Mouse (Mus musculus) embryo, embryonic 10 days (tissue): ENCODE measurements around the gene Banp.
A peak's percentile ranks its signal among the peaks of the same experiment; 100 is the strongest.

Experiments
- DNase-seq: peaks from one replicate; pipeline ENCODE4 v3.0.0-alpha.2; 2015; ENCODE audit warnings: low spot score

Banp gene

GRCm38 (mm10) chr8:122018046-122018831 lies 68.7 kb downstream of the Banp start:
- peak; percentile 59 for DNase-seq

DNA sequence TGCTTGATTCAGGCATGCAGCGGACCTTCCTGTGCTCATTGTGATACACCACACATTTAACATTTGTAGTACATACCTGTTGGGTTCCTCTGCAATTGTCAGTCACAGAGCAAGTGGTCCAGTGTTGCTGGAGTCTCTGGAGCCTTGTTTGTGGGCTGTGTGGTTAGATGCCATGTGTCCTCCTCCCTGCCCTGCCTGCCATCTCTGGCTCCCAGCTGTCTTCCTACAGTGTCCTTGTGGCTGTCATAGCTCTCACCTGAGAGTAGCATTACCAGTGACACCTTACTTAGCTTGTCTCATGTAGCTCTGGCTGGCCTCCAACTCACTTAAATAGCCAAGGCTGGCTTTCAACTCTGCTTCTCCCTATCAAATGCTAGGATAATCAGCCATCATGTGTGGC lies 69.6 kb downstream of the Banp start:
- no peak for DNase-seq

DNA sequence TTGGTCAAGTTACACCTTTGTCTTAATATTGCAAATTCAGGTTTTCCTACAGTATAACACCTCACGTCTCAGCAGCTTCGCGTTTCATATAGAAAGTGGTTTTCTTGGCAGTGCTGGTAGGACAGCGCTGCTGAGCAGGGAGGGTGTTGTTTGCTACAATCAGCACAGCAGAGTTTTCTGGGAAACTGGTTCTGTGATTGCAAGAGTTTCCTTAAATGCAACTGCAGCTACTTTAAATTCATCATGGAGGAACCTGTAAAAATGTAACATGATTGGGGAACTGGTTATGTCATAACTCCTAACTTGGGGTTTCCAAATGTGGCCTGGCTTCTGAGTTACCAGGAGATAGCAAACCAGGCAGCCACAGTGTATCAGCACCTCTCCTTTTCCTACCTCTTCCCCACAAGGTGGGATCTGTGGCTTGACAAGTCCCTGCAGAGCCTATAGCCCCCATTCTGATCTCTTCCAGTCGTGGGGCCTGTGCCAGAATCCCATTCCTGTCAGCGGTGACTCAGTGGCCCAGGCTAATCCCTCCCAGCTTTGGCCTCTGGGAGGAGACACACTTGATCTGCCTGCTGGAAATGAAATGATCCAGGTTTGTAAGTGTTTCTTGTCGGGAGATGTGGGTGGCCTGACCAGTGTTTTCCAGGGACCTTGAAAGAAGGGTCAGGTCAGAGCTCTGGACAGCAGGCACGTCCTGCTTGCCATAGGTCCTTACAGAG lies 70.7 kb downstream of the Banp start:
- no peak for DNase-seq

GRCm38 (mm10) chr8:122021725-122022124 lies 72.2 kb downstream of the Banp start:
- no peak for DNase-seq

DNA sequence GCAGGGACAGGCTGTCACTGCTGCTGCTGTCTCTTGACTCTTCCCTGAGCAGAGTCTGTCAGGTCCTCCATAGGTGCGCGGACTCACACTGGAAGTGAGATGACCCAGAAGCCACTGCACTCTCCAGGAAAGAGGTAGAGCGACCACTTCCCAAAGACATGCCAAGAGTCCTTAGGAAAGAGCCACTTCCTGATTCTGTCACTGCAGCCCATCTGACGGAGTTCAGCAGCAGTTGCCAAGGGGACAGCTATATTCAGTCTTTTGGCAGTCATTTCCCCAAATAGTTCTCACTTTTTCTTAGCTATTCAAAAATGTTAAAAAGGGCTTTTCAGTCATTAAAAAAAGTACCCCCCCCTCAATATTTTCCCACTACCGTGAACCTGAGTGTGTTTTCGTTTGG lies 72.7 kb downstream of the Banp start:
- DNase-seq: no peak

DNA sequence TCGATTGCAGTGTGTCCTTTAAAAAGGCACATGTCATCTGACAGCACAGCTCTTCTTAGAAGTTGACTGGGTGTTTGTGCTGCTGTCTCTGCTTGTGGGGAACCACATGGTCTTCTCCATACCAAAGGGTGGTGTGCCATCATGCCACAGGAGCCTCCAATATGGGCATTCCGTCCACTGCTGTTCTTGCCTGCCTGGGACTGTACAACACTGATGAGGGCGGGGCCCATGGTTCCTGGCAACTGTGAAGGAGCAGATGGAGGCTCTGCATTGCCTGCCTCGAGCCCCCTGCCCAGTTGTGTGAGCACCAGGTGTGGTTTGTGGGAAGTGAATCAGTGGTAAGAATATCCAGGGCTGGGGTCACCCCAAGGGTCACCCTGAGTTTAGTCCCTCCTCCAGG lies 73.2 kb downstream of the Banp start:
- DNase-seq: no peak

GRCm38 (mm10) chr8:122025546-122025945 lies 76.0 kb downstream of the Banp start:
- no peak for DNase-seq

GRCm38 (mm10) chr8:122028116-122028515 lies 78.6 kb downstream of the Banp start:
- DNase-seq: no peak

GRCm38 (mm10) chr8:122030965-122031364 lies 81.4 kb downstream of the Banp start:
- no peak for DNase-seq

- peak; percentile 55 for DNase-seq
Observed at GRCm38 (mm10) chr8:122032741-122033140, 83.2 kb downstream of the Banp start.

- DNase-seq: no peak
Observed at GRCm38 (mm10) chr8:122035543-122035942, 86.0 kb downstream of the Banp start.

- DNase-seq: no peak
Observed at GRCm38 (mm10) chr8:122036325-122036724, 86.8 kb downstream of the Banp start.

- no peak for DNase-seq
Observed at GRCm38 (mm10) chr8:122037279-122037678, 87.7 kb downstream of the Banp start.

GRCm38 (mm10) chr8:122038076-122038475 lies 88.5 kb downstream of the Banp start:
- DNase-seq: no peak

DNA sequence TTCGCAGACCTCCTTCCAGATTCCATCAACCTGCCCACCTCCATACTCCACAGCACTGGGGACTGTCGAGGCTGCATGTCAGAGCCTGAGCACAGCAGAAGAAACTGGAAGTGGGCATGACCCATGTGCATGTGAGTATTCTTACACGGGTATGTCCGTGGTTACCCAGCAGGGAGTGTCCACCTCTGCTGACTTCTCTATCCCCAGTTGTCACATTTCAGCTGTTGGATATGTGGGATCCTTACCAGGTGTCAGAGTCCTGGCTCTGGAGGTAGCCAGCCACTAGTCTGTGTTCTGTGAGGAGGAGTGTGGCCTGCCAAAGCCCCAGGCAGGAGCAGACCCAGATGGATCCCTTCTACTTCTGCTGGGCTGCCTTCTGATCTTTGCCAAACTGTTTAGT lies 89.9 kb downstream of the Banp start:
- no peak for DNase-seq

GRCm38 (mm10) chr8:122047206-122047870 lies 97.8 kb downstream of the Banp start:
- DNase-seq: no peak

GRCm38 (mm10) chr8:122049266-122049665 lies 99.7 kb downstream of the Banp start:
- no peak for DNase-seq

DNA sequence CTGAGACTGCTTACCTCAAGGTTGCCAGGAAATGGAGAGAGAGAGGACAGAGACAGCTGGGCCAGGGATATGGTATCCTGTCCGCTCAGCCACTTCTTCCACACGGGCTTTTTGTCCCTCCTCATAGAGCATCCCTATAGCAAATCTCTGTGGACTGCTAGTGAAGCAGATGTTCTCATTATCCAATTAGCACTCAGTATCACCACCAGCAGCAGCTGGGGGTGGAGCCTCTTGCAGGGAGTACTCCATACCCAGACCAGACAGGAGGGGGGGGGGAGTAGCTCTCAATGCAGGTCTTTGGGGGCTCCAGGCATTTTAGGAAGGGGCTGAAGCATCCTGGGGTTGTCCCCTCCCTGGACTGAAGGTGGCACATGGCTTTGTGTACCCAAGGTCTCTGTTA lies 100.4 kb downstream of the Banp start:
- DNase-seq: no peak

DNA sequence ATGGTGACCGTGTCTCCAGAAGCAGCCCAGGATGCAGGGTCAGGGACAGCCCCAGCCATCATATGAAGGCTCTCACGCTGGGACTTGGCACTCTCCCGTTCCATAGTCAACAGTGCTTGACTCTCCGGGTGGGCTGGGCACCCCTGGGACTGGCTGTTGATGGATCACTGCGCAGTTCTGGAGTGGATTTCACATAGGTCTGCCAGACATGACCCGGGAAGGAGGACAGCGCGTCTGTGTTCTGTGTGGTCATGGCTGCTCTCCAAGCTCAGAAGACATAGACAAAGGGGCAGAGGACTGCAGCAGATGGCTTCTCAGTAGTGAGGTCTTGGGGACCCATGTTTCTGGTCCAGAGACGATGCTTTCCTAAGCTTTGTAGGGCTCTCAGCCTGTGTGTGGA lies 101.1 kb downstream of the Banp start:
- DNase-seq: no peak

GRCm38 (mm10) chr8:122055321-122055720 lies 105.8 kb downstream of the Banp start:
- peak; percentile 70 for DNase-seq

DNA sequence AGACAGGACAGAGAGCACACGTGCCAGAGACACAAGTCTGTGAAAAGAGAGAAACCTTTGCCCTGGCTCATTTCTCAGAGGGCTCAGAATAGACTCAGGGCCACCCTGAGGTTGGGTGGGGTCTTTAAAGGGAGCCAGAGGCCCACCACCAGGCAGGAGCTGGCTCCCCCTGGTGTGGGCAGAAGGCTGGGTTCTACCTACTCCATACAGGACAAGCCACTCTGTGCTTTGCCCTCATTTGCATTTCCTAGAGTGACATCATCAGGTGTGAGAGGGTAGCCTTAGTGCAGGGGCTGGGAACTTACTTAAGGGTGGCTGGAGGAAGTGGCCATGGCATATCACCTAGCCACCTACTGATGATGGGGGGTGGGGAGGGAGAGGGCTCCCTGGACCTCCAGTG lies 106.6 kb downstream of the Banp start:
- no peak for DNase-seq

- DNase-seq: no peak
Observed at GRCm38 (mm10) chr8:122056882-122057281, 107.3 kb downstream of the Banp start.

- DNase-seq: no peak
Observed at GRCm38 (mm10) chr8:122058510-122058909, 109.0 kb downstream of the Banp start.
